Mouse (Mus musculus): ENCODE data around the gene Rusc1. TPM values are rescaled to one million over a fixed set of nuclear protein-coding genes. Genes with fewer than 3 reads are reported as not detected.

Rusc1 gene
- polyA plus RNA-seq, 1 experiment from 2014 or later: 48.9 TPM

DNA sequence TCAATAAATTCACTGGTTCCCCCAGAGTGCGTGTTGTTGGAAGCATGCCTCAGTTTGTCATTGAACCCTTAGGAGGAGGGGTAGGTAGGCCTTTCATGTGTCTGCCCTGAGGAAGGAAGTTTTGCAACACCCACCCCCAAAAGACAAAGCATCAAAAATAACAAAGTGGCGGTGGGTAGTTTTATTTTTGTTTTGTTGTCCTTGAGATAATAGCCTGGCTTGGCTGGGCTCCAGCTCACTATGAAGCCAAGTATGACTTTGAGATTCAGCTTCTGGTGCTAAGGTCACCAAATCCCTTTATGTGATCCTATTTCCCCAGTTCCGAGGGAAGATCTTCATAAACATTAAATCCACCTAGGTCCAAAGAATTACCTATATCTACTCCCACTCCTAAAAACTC lies 31.1 kb upstream of the Rusc1 start:
- Histone ChIP-seq H3K27ac (ENCODE audit: low read depth, low read length) (no peak overlapping the region), H3K27me3 (ENCODE audit: control insufficient read depth, insufficient read depth, low read length) (no peaks in the 10 kb centered on the region), H3K4me1 (ENCODE audit: control insufficient read depth, insufficient read depth, low read length) (no peaks in the 10 kb centered on the region), H3K9ac (ENCODE audit: low read length) (no peak overlapping the region), H3K36me3 (ENCODE audit: control insufficient read depth, insufficient read depth, low read length) (no peaks in the 10 kb centered on the region), H3K9me3 (ENCODE audit: control insufficient read depth, low read length) (no peaks in the 10 kb centered on the region), H3K4me2 (ENCODE audit: low read depth) (no peak overlapping the region), H3K4me3 (ENCODE audit: low read depth, low read length) (no peak overlapping the region)
- no peak for ATAC-seq (ENCODE audit: insufficient read depth, low FRiP score, low TSS enrichment)
- WGBS: 85% methylated on average over 3 of the region's 3 CpGs
- no peak for DNase-seq (ENCODE audit: low spot score)

DNA sequence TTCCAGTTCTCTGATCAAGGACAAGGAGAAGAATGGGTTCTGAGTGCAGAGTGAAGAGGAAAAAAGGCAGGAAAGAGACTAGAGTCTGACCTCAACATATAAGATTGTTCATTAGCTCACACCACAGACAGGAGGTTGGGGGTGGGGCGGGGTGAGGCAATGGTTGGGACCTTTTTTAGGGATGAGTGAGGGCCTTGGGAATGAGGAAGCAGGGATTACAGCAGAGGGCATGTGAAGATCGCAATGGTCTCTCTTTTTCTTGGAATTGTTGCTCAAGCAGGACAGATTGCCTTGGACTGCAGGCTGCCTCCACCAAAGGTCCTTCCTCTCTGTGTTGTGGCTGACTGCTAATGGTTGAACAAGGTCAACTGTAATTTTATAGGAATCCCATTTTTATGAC lies 30.2 kb upstream of the Rusc1 start:
- no peak overlapping the region for H3K4me3 ChIP-seq (ENCODE audit: low read depth, low read length)
- no peak for DNase-seq (ENCODE audit: low spot score)
- H3K4me2 ChIP-seq (ENCODE audit: low read depth): no peak overlapping the region
- no peaks in the 10 kb centered on the region for H3K27me3 ChIP-seq (ENCODE audit: control insufficient read depth, insufficient read depth, low read length)
- 86% methylated on average over 2 of the region's 2 CpGs for WGBS
- no peaks in the 10 kb centered on the region for H3K4me1 ChIP-seq (ENCODE audit: control insufficient read depth, insufficient read depth, low read length)
- H3K9me3 ChIP-seq (ENCODE audit: control insufficient read depth, low read length): no peaks in the 10 kb centered on the region
- no peak overlapping the region for H3K9ac ChIP-seq (ENCODE audit: low read length)
- no peak for ATAC-seq (ENCODE audit: insufficient read depth, low FRiP score, low TSS enrichment)
- no peak overlapping the region for H3K27ac ChIP-seq (ENCODE audit: low read depth, low read length)
- no peaks in the 10 kb centered on the region for H3K36me3 ChIP-seq (ENCODE audit: control insufficient read depth, insufficient read depth, low read length)

GRCm38 (mm10) chr3:89115522-89115921 lies 22.4 kb upstream of the Rusc1 start:
- 9% methylated on average over 2 of the region's 2 CpGs for WGBS
- Histone ChIP-seq H3K9ac (ENCODE audit: low read length) (no peak overlapping the region), H3K4me1 (ENCODE audit: control insufficient read depth, insufficient read depth, low read length) (no peaks in the 10 kb centered on the region), H3K9me3 (ENCODE audit: control insufficient read depth, low read length) (no peaks in the 10 kb centered on the region), H3K27me3 (ENCODE audit: control insufficient read depth, insufficient read depth, low read length) (no peaks in the 10 kb centered on the region), H3K27ac (ENCODE audit: low read depth, low read length) (no peak overlapping the region), H3K4me2 (ENCODE audit: low read depth) (no peak overlapping the region), H3K36me3 (ENCODE audit: control insufficient read depth, insufficient read depth, low read length) (no peaks in the 10 kb centered on the region), H3K4me3 (ENCODE audit: low read depth, low read length) (no peak overlapping the region)
- DNase-seq (ENCODE audit: low spot score) (no peak), ATAC-seq (ENCODE audit: insufficient read depth, low FRiP score, low TSS enrichment) (no peak)

DNA sequence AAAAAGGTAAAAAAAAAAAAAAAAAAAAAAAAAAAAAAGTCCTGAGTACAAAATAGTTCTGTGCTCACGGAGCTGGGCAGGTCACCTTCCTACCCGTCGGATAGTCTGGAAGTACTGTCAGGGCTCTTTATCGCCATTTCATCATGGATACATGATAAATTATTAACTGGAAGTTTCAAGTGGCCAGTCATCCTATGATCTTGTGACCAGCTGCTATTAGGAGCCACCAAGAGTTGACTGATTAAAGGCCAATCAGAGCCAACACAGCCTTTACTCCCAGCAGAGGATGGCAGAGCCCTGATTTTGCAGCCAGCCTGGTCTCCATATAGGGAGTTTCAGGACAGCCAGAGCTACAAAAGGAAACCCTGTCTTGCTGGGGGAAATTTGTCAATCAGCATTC lies 19.9 kb upstream of the Rusc1 start:
- DNase-seq (ENCODE audit: low spot score): no peak
- no peak for ATAC-seq (ENCODE audit: insufficient read depth, low FRiP score, low TSS enrichment)
- H3K9me3 ChIP-seq (ENCODE audit: control insufficient read depth, low read length): no peaks in the 10 kb centered on the region
- H3K36me3 ChIP-seq (ENCODE audit: control insufficient read depth, insufficient read depth, low read length): no peaks in the 10 kb centered on the region
- H3K27ac ChIP-seq (ENCODE audit: low read depth, low read length): no peak overlapping the region
- H3K4me3 ChIP-seq (ENCODE audit: low read depth, low read length): no peak overlapping the region
- no peak overlapping the region for H3K9ac ChIP-seq (ENCODE audit: low read length)
- no peaks in the 10 kb centered on the region for H3K4me1 ChIP-seq (ENCODE audit: control insufficient read depth, insufficient read depth, low read length)
- no peaks in the 10 kb centered on the region for H3K27me3 ChIP-seq (ENCODE audit: control insufficient read depth, insufficient read depth, low read length)
- 86% methylated on average over 4 of the region's 4 CpGs for WGBS
- H3K4me2 ChIP-seq (ENCODE audit: low read depth): no peak overlapping the region

GRCm38 (mm10) chr3:89108146-89108545 lies 15.0 kb upstream of the Rusc1 start:
- ATAC-seq (ENCODE audit: insufficient read depth, low FRiP score, low TSS enrichment) (no peak), DNase-seq (ENCODE audit: low spot score) (no peak)
- Histone ChIP-seq H3K27me3 (ENCODE audit: control insufficient read depth, insufficient read depth, low read length) (no peaks in the 10 kb centered on the region), H3K27ac (ENCODE audit: low read depth, low read length) (no peak overlapping the region), H3K9ac (ENCODE audit: low read length) (no peak overlapping the region), H3K4me3 (ENCODE audit: low read depth, low read length) (no peak overlapping the region), H3K9me3 (ENCODE audit: control insufficient read depth, low read length) (no peaks in the 10 kb centered on the region), H3K4me1 (ENCODE audit: control insufficient read depth, insufficient read depth, low read length) (no peaks in the 10 kb centered on the region), H3K36me3 (ENCODE audit: control insufficient read depth, insufficient read depth, low read length) (no peaks in the 10 kb centered on the region), H3K4me2 (ENCODE audit: low read depth) (no peak overlapping the region)
- WGBS: 63% methylated on average over 1 of the region's 1 CpGs

GRCm38 (mm10) chr3:89107545-89107944 lies 14.4 kb upstream of the Rusc1 start:
- DNase-seq (ENCODE audit: low spot score): no peak
- Histone ChIP-seq H3K4me1 (ENCODE audit: control insufficient read depth, insufficient read depth, low read length) (no peaks in the 10 kb centered on the region), H3K4me2 (ENCODE audit: low read depth) (no peak overlapping the region), H3K4me3 (ENCODE audit: low read depth, low read length) (no peak overlapping the region), H3K9me3 (ENCODE audit: control insufficient read depth, low read length) (no peaks in the 10 kb centered on the region), H3K9ac (ENCODE audit: low read length) (no peak overlapping the region), H3K27ac (ENCODE audit: low read depth, low read length) (no peak overlapping the region), H3K36me3 (ENCODE audit: control insufficient read depth, insufficient read depth, low read length) (no peaks in the 10 kb centered on the region), H3K27me3 (ENCODE audit: control insufficient read depth, insufficient read depth, low read length) (no peaks in the 10 kb centered on the region)
- ATAC-seq (ENCODE audit: insufficient read depth, low FRiP score, low TSS enrichment): no peak
- 74% methylated on average over 3 of the region's 3 CpGs for WGBS

- Histone ChIP-seq H3K27ac (ENCODE audit: low read depth, low read length) (no peak overlapping the region), H3K36me3 (ENCODE audit: control insufficient read depth, insufficient read depth, low read length) (no peaks in the 10 kb centered on the region), H3K9ac (ENCODE audit: low read length) (no peak overlapping the region), H3K9me3 (ENCODE audit: control insufficient read depth, low read length) (no peaks in the 10 kb centered on the region), H3K27me3 (ENCODE audit: control insufficient read depth, insufficient read depth, low read length) (no peaks in the 10 kb centered on the region), H3K4me2 (ENCODE audit: low read depth) (no peak overlapping the region), H3K4me3 (ENCODE audit: low read depth, low read length) (no peak overlapping the region), H3K4me1 (ENCODE audit: control insufficient read depth, insufficient read depth, low read length) (no peaks in the 10 kb centered on the region)
- no peak for DNase-seq (ENCODE audit: low spot score)
- no peak for ATAC-seq (ENCODE audit: insufficient read depth, low FRiP score, low TSS enrichment)
Measured at GRCm38 (mm10) chr3:89106881-89107280, 13.8 kb upstream of the Rusc1 start.

DNA sequence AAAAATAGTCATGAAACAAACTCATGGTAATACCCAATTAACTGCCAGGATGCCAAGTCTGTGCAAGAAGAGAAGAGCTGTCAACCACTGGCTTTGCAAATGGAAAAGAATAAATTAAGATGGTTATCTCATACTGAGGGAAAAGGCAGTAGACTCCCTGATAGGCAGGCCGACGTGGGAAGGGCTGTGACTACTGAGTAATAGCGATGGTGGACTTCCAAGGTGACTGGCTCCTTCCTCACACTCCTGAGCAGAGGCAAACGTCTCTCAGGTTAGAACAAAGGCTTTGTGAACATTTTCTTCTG lies 10.1 kb upstream of the Rusc1 start:
- Histone ChIP-seq H3K4me3 (ENCODE audit: low read depth, low read length) (no peak overlapping the region), H3K36me3 (ENCODE audit: control insufficient read depth, insufficient read depth, low read length) (peaks cover 5% of the 10 kb centered on the region), H3K27ac (ENCODE audit: low read depth, low read length) (no peak overlapping the region), H3K27me3 (ENCODE audit: control insufficient read depth, insufficient read depth, low read length) (no peaks in the 10 kb centered on the region), H3K4me1 (ENCODE audit: control insufficient read depth, insufficient read depth, low read length) (peaks cover 13% of the 10 kb centered on the region), H3K9me3 (ENCODE audit: control insufficient read depth, low read length) (no peaks in the 10 kb centered on the region), H3K4me2 (ENCODE audit: low read depth) (no peak overlapping the region), H3K9ac (ENCODE audit: low read length) (no peak overlapping the region)
- WGBS: 79% methylated on average over 4 of the region's 4 CpGs
- no peak for ATAC-seq (ENCODE audit: insufficient read depth, low FRiP score, low TSS enrichment)
- DNase-seq (ENCODE audit: low spot score): no peak

GRCm38 (mm10) chr3:89102495-89103290 lies 9.6 kb upstream of the Rusc1 start:
- peak overlapping the region; percentile 39; the same call in 1 of the 2 replicates for H3K4me2 ChIP-seq (ENCODE audit: low read depth)
- H3K9ac ChIP-seq (ENCODE audit: low read length): no peak overlapping the region
- no peak overlapping the region; the same call in 1 of the 2 replicates for H3K4me3 ChIP-seq (ENCODE audit: low read depth, low read length)
- no peak for ATAC-seq (ENCODE audit: insufficient read depth, low FRiP score, low TSS enrichment)
- no peaks in the 10 kb centered on the region for H3K27me3 ChIP-seq (ENCODE audit: control insufficient read depth, insufficient read depth, low read length)
- no peak overlapping the region for H3K27ac ChIP-seq (ENCODE audit: low read depth, low read length)
- H3K4me1 ChIP-seq (ENCODE audit: control insufficient read depth, insufficient read depth, low read length): peaks cover 15% of the 10 kb centered on the region
- WGBS: 65% methylated on average over 12 of the region's 12 CpGs
- no peak for DNase-seq (ENCODE audit: low spot score)
- H3K9me3 ChIP-seq (ENCODE audit: control insufficient read depth, low read length): no peaks in the 10 kb centered on the region
- peaks cover 7% of the 10 kb centered on the region for H3K36me3 ChIP-seq (ENCODE audit: control insufficient read depth, insufficient read depth, low read length)
